Mouse (Mus musculus) megakaryocyte, embryonic 14.5 days (primary cell): ENCODE measurements around the gene Atp8a2.

ENCODE experiments used
- FLI1 ChIP-seq: IDR thresholded peaks from 2 replicates; pipeline ENCODE4 v1.6.1; 2012; ENCODE audit warnings: low read length, inconsistent platforms, mixed read lengths
- GATA1 ChIP-seq: IDR thresholded peaks from 3 replicates; pipeline ENCODE4 v1.6.1; 2012; ENCODE audit warnings: mixed read lengths, low read length, inconsistent platforms, borderline replicate concordance

DNA sequence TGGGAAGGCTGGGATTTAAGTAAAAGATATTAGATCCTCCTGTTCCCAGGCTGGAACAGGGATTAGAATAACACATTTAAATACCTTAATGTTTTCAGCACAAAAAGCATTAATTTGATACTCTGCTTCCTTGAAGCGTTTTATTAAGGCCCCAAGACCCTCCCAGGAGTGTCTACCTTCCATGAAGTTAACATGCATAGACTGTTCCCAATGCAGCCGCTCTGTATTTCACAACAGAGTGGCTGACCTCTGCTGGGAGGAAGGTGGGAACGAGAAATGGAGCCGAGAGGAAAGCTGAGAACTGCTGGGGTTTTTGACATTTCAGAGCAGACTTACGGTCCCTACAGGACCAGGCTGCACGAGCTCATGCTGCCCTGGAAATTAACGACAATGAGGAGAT is 328.6 kb downstream of the Atp8a2 start:
- TF ChIP-seq GATA1: no peak
- no peak for TF ChIP-seq FLI1
